Mouse (Mus musculus) olfactory bulb, adult 2 months (tissue): ENCODE data around the gene Dguok. TPM values are rescaled to one million over a fixed set of nuclear protein-coding genes. Genes with fewer than 3 reads are reported as not detected.

Experiments used
- H3K27ac ChIP-seq: fragments of 200-500 bp; 2 replicates; pipeline ENCODE4 v1.5.1; 2012; ENCODE audit warnings: low read depth, low read length; ENCODE audit not compliant: insufficient read depth
- H3K4me1 ChIP-seq: fragments of 200-500 bp; 2 replicates; pipeline ENCODE4 v1.6.1; 2012; ENCODE audit warnings: low read length; ENCODE audit not compliant: control insufficient read depth, insufficient read depth
- H3K4me3 ChIP-seq: fragments of 200-500 bp; 2 replicates; pipeline ENCODE4 v1.5.1; 2012; ENCODE audit warnings: mild to moderate bottlenecking, low read depth, low read length, moderate library complexity; ENCODE audit not compliant: insufficient read depth
- CTCF ChIP-seq: fragments of 200-500 bp; IDR thresholded peaks from 2 replicates; pipeline ENCODE4 v1.5.1; 2012; ENCODE audit warnings: low read depth, mild to moderate bottlenecking, low read length, moderate library complexity; ENCODE audit not compliant: insufficient read depth
- POLR2A ChIP-seq: fragments of 200-500 bp; IDR thresholded peaks from 2 replicates; pipeline ENCODE4 v1.6.1; 2012; ENCODE audit warnings: mild to moderate bottlenecking, low read depth, low read length, moderate library complexity; ENCODE audit not compliant: insufficient read depth
- WGBS: fragments of 180-500 bp; shearing (Covaris S2); methylation state at CpG from one replicate; pipeline ENCODE4 v1.1.7; 2018; 5-methylcytosine and 5-hydroxymethylcytosine counted together
- polyA plus RNA-seq: library from polyadenylated mRNA; stranded (reverse); fragments of >200 nt; gene quantifications from 2 replicates; pipeline ENCODE4 v1.2.4, GENCODE M21; 2012; ENCODE audit warnings: low replicate concordance; ENCODE audit not compliant: missing spikeins, insufficient read depth, insufficient read length

The Dguok gene
- polyA plus RNA-seq, 1 experiment: not detected

DNA sequence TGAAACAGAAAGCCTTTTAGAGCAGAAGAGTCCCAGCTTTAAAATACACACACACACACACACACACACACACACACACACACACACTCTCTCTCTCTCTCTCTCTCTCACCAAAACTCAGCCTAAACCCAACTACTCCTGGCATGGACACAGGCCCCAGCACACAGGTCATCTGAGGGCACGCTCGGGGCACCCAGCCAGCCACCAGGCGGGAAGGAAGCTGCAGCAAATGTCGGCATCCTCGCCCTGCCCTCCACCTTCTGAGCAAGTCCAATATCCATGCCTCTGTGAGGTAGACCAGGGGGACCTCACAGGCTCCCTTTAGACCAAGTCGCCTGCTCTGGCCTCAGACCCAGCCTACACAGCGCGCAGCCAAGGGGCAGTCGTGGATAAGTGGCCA is 33.5 kb downstream of the Dguok start:
- H3K4me1 ChIP-seq: peaks cover 4% of the 10 kb centered on the region
- H3K27ac ChIP-seq: no peak overlapping the region
- TF ChIP-seq POLR2A: no peak
- no peak for TF ChIP-seq CTCF
- no peak overlapping the region for H3K4me3 ChIP-seq
- 62% methylated on average over 9 of the region's 9 CpGs for WGBS

- 89% methylated on average over 7 of the region's 7 CpGs for WGBS
Observed at GRCm38 (mm10) chr6:83471739-83472138, 35.0 kb downstream of the Dguok start.

GRCm38 (mm10) chr6:83464011-83464410 is 42.8 kb downstream of the Dguok start:
- Histone ChIP-seq H3K27ac (no peak overlapping the region), H3K4me3 (no peak overlapping the region), H3K4me1 (no peaks in the 10 kb centered on the region)
- TF ChIP-seq CTCF (no peak), POLR2A (no peak)

More at GRCm38 (mm10) chr6:83471739-83472138, 35.0 kb downstream of the Dguok start:
- H3K4me3 ChIP-seq: no peak overlapping the region
- peaks cover 4% of the 10 kb centered on the region for H3K4me1 ChIP-seq
- TF ChIP-seq CTCF: no peak
- TF ChIP-seq POLR2A: no peak
- H3K27ac ChIP-seq: no peak overlapping the region

DNA sequence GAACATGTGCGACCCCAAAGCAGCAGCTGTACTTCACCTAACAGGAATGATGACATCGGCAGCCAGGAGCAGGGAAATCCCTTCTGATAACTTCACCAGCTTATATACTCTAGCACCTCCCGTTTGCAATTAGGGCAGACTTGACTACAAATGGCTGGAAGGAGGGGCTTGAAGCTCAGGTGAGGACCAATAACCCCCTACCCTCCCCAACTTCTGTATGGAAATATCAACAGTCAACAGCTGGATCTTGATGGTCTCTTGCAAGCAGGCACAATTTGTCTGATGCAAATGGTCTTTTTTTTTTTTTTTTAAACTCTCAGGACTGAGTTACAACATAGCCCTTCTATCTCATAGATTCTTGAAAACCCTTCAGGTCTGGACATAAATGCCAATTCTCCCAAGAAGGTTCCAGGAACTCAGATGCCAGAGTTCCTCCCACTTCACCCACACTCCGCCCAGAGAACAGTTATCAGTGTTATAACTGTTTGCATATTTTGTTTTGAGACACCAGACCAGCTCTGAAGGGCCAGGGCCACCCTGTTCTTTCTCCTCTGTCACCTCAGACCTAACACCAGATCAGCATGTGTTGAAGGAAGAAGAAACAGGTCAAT is 47.6 kb downstream of the Dguok start, which contains the start of gene Tet3:
Tet3 (minus strand) TSS at position 51 of the 611 bp plus-strand sequence.
- Histone ChIP-seq H3K27ac (no peak within 1 kb of the TSS), H3K4me1 (peaks cover 23% of the 10 kb centered on the region), H3K4me3 (no peak within 1 kb of the TSS)
- no peak for TF ChIP-seq CTCF
- no peak for TF ChIP-seq POLR2A
- 84% methylated on average over 4 of the region's 4 CpGs for WGBS

GRCm38 (mm10) chr6:83456984-83457810 is 49.6 kb downstream of the Dguok start:
- 15% methylated on average over 33 of the region's 33 CpGs for WGBS
- H3K4me1 ChIP-seq: peaks cover 36% of the 10 kb centered on the region
- no peak for TF ChIP-seq CTCF
- TF ChIP-seq POLR2A: no peak
- peak overlapping the region; percentile 77 for H3K4me3 ChIP-seq
- no peak overlapping the region for H3K27ac ChIP-seq

- Histone ChIP-seq H3K4me1 (peaks cover 41% of the 10 kb centered on the region), H3K27ac (no peak overlapping the region), H3K4me3 (peak overlapping the region; percentile 77)
- under 1% methylated on average over 91 of the region's 105 CpGs for WGBS
- TF ChIP-seq CTCF (no peak), POLR2A (peak; percentile 26; the same call in 1 of the 2 replicates)
Observed at GRCm38 (mm10) chr6:83456131-83456983, 50.4 kb downstream of the Dguok start.

- TF ChIP-seq CTCF (no peak), POLR2A (no peak)
- WGBS: 1% methylated on average over 40 of the region's 41 CpGs
- H3K4me3 ChIP-seq: peak overlapping the region; percentile 77
- no peak overlapping the region for H3K27ac ChIP-seq
- peaks cover 41% of the 10 kb centered on the region for H3K4me1 ChIP-seq
Observed at GRCm38 (mm10) chr6:83455328-83456130, 51.2 kb downstream of the Dguok start.

DNA sequence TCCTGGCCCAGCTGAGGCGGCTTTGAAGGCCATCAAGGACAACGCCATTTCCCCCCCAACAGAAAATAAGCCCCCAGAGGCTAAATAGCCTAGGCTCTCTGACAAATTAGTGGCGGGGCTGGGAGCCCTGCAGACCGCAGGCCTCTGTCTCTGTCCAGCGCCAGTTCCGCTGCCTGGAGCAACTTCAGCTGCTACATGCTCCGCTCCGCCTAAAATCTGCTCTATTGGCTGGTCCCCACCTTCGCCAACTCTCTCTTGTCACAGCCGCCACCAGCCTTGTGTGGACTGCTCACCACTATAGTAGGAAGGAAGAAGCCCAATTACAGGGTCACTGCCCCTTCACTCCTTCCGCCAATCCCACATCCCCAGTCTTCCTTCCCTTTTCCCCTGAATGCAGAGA is 53.1 kb downstream of the Dguok start:
- no peak for TF ChIP-seq POLR2A
- TF ChIP-seq CTCF: no peak
- Histone ChIP-seq H3K27ac (no peak overlapping the region), H3K4me1 (peaks cover 41% of the 10 kb centered on the region), H3K4me3 (no peak overlapping the region)
- 63% methylated on average over 11 of the region's 11 CpGs for WGBS
